Mouse (Mus musculus) splenic B cell, adult 2 months (primary cell): ENCODE measurements around the gene Tead3.
"Not testable (repeated sequence)": the region's sequence is repeated elsewhere in the genome, so short reads cannot be mapped to it uniquely, and the experiment has no call there.

Experiments
- DNase-seq: peaks from one replicate; pipeline ENCODE4 v3.0.0-alpha.2; 2011; ENCODE audit warnings: low read depth, low spot score
- H3K27me3 ChIP-seq: 2 replicates; pipeline ENCODE4 v1.6.1; 2012; ENCODE audit warnings: mild to moderate bottlenecking, low read length, moderate library complexity, mixed read lengths; ENCODE audit not compliant: control insufficient read depth, poor library complexity, insufficient read depth, severe bottlenecking
- H3K36me3 ChIP-seq: 2 replicates; pipeline ENCODE4 v1.6.1; 2012; ENCODE audit warnings: mild to moderate bottlenecking, low read length, moderate library complexity, mixed read lengths; ENCODE audit not compliant: control insufficient read depth, poor library complexity, insufficient read depth, severe bottlenecking

Gene Tead3

GRCm38 (mm10) chr17:28329503-28330231, 20.9 kb downstream of the Tead3 start:
- DNase-seq, result no peak
- Histone ChIP-seq H3K27me3 (no peaks in the 10 kb centered on the region), H3K36me3 (peaks cover 2% of the 10 kb centered on the region; the same call in 1 of the 2 replicates)

GRCm38 (mm10) chr17:28328946-28329345, 21.7 kb downstream of the Tead3 start:
- Histone ChIP-seq H3K27me3 (no peaks in the 10 kb centered on the region), H3K36me3 (peaks cover 2% of the 10 kb centered on the region)
- DNase-seq, result no peak

GRCm38 (mm10) chr17:28328366-28328928, 22.2 kb downstream of the Tead3 start, which contains the start of gene Rpl10a:
Gene Rpl10a, plus strand, starts transcription at chr17:28328471.
- Histone ChIP-seq H3K36me3 (peaks cover 2% of the 10 kb centered on the region), H3K27me3 (no peaks in the 10 kb centered on the region)
- DNase-seq, result peak; percentile 98

- Histone ChIP-seq H3K27me3 (no peaks in the 10 kb centered on the region), H3K36me3 (peaks cover 2% of the 10 kb centered on the region)
- no peak for DNase-seq
These were observed 22.8 kb downstream of the Tead3 start for GRCm38 (mm10) chr17:28327673-28328325.

GRCm38 (mm10) chr17:28326951-28327350, 23.7 kb downstream of the Tead3 start:
- no peaks in the 10 kb centered on the region for H3K27me3 ChIP-seq
- no peak for DNase-seq
- peaks cover 2% of the 10 kb centered on the region for H3K36me3 ChIP-seq

- H3K27me3 ChIP-seq, result no peaks in the 10 kb centered on the region
- no peak for DNase-seq
- H3K36me3 ChIP-seq, result peaks cover 2% of the 10 kb centered on the region
These were observed 24.9 kb downstream of the Tead3 start for GRCm38 (mm10) chr17:28325751-28326150.

GRCm38 (mm10) chr17:28324416-28324815, 26.2 kb downstream of the Tead3 start:
- not testable (repeated sequence) for H3K27me3 ChIP-seq, DNase-seq, H3K36me3 ChIP-seq

GRCm38 (mm10) chr17:28323786-28324185, 26.8 kb downstream of the Tead3 start:
- DNase-seq, result no peak
- no peaks in the 10 kb centered on the region; the same call in none of the 2 replicates for H3K36me3 ChIP-seq

GRCm38 (mm10) chr17:28321700-28322099, 28.9 kb downstream of the Tead3 start:
- no peak for DNase-seq
- H3K36me3 ChIP-seq, result peaks cover 5% of the 10 kb centered on the region
- H3K27me3 ChIP-seq, result no peaks in the 10 kb centered on the region

More at GRCm38 (mm10) chr17:28323786-28324185, 26.8 kb downstream of the Tead3 start:
- no peaks in the 10 kb centered on the region for H3K27me3 ChIP-seq

- no peak for DNase-seq
- peaks cover 5% of the 10 kb centered on the region for H3K36me3 ChIP-seq
- H3K27me3 ChIP-seq, result no peaks in the 10 kb centered on the region
These were observed 32.9 kb downstream of the Tead3 start for GRCm38 (mm10) chr17:28317725-28318124.

GRCm38 (mm10) chr17:28317091-28317490, 33.5 kb downstream of the Tead3 start:
- no peak for DNase-seq
- no peaks in the 10 kb centered on the region for H3K27me3 ChIP-seq
- H3K36me3 ChIP-seq, result peaks cover 5% of the 10 kb centered on the region

GRCm38 (mm10) chr17:28316476-28316875, 34.1 kb downstream of the Tead3 start:
- H3K27me3 ChIP-seq, result no peaks in the 10 kb centered on the region
- no peak for DNase-seq
- H3K36me3 ChIP-seq, result peaks cover 5% of the 10 kb centered on the region

GRCm38 (mm10) chr17:28315611-28316160, 34.9 kb downstream of the Tead3 start:
- H3K27me3 ChIP-seq, result no peaks in the 10 kb centered on the region
- DNase-seq, result no peak
- peaks cover 5% of the 10 kb centered on the region for H3K36me3 ChIP-seq

GRCm38 (mm10) chr17:28313880-28314225, 36.8 kb downstream of the Tead3 start:
- Histone ChIP-seq H3K27me3 (no peaks in the 10 kb centered on the region), H3K36me3 (peaks cover 5% of the 10 kb centered on the region)
- DNase-seq, result no peak
